Mouse (Mus musculus): ENCODE results near the gene Wdr53.
"Not testable (repeated sequence)": the region's sequence is repeated elsewhere in the genome, so short reads cannot be mapped to it uniquely, and the experiment has no call there.

Gene Wdr53

DNA sequence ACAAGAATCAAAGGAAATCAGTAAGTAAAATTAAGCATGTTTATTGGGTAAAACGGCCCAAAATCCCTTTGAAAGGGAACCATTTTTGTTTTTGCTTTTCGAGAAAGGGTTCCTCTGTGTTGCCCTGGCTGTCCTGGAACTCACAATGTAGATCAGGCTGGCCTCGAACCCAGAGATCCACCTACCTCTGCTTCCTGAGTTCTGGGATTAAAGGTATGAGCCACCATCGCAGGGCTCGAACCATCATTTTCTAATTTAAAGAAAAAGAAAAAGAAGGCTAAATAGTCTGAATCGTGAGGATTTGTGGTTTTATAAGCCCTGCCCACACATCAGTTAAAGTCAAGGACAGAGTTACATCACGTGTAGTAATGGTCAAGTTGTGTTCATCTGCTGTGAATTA is 31.4 kb downstream of the Wdr53 start:
- no peak for DNase-seq (ENCODE audit: low read depth)

DNA sequence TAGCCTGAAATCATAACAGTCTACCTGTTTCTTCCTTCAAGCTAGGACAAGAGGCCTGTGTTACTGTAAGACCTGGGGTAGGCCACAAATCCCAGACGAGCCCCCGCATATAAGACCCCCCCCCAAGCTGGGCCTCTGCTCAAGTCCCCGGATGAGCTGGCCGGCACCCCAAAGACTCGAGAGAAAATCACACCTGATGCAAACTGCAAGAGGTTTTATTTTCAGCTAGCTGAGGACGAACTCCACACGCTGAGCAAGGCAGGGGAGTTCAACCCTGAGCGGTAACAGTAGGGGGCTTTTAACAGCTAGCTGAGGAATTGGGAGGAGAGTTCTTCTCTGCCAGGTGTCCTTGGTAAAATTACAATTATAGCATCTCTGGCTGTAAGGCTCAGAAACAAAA is 33.2 kb downstream of the Wdr53 start:
- no peak for DNase-seq (ENCODE audit: low read depth)

DNA sequence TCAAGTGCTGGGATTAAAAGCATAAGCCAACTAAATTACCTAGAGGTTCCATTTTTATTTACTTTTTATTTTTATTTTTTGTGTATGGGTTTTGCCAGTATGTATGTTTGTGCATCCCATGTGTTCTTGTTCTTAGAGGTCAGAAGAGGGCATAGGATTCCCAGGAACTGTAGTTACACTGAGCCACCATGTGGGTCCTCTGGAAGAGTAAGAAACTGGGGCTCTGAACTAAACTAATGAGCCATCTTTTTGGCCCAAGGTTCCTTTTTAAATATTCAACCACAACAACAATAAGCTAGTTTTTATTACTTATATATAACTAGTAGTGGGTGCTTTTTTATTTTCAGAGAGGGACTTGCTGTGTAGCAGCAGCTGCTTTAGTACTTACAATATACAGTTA is 35.6 kb downstream of the Wdr53 start:
- DNase-seq (ENCODE audit: low read depth): no peak

DNA sequence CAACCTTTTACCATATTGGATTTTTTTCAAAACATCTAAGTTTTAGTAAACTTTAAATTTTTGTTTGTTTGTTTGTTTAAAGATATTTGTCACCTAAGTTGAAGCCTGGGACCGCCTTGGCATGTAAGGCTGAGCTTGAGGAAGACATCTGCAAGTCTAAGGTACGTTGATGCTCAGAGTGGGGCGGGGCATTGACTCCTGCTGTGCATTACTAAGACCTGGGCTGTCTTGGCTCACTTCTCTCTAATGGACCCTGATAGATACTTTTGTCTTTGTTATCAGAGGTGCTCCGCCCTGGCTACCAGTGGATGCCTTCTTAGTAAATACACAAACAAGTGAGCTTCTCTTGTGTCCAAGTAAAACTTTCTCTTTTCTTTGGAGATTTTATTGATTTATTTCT is 44.8 kb downstream of the Wdr53 start:
- no peak for DNase-seq (ENCODE audit: low read depth)

DNA sequence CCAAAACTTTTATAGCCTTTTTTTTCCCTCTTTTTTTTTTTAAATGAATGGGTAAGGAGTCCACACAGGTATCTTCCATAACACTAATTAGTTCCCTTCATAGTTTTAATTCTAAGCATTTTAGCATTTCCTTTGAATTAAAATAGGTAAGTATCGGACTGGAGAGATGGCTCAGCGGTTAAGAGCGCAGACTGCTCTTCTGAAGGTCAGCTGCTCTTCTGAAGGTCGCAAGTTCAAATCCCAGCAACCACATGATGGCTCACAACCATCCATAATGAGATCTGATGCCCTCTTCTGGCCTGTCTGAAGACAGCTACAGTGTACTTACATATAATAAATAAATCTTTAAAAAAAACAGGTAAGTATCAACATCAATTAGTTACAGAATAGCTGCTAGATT is 52.6 kb downstream of the Wdr53 start:
- not testable (repeated sequence) for DNase-seq (ENCODE audit: low read depth)

DNA sequence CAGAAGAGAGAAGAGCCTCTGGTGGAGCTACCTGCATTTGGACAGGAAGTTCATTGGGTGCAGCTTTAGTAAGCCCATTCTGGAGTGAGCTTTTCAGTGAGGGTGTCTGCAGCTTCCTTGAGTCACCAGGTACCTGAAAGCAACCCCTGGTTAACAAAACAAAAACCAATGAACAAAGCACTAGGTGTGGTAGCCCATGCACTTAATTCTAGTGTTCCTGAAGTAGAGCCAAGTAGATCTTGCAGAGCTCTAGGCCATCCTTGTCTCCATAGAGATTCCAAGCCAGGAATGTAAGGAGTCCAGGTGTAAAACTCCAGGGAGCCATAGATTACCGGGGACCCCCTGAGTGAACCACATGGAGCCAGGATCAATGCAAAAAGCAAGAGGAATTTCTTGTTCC is 56.0 kb downstream of the Wdr53 start:
- DNase-seq (ENCODE audit: low read depth): no peak

DNA sequence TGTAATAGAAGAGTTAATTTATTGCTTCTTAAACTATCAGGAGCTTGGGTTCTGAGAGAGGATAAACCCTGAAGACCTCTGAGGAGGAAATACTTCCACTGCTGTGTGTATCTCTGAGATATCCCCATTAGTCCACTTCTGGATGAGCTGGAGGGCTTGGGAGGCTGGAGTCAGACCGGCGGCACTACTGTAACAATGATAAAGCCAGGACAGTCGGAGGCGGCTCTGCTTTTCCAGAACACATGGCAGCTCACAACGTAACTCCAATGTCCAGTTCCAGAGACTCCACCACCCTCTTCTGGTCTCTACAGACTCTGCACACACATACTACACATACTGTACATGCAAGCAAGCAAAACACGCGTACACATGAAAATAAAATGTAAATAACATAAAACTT is 56.9 kb downstream of the Wdr53 start:
- DNase-seq (ENCODE audit: low read depth): no peak

All from naive thymus-derived CD4-positive, alpha-beta T cell, adult 2 months (primary cell).